Mouse (Mus musculus) thymus, postnatal 10 days (tissue): ENCODE measurements around the gene Kazn.

ENCODE experiments used
- DNase-seq, 2 experiments: peaks; one replicate each; pipeline ENCODE4 v3.0.0; 2021; ENCODE audit warnings: low spot score in 2 of 2

Gene Kazn

GRCm38 (mm10) chr4:142164386-142164785 is 74.8 kb downstream of the Kazn start:
- DNase-seq, result no peak

GRCm38 (mm10) chr4:142163862-142164261 is 75.3 kb downstream of the Kazn start:
- no peak for DNase-seq

- DNase-seq, result no peak
Observed at GRCm38 (mm10) chr4:142162729-142163128, 76.5 kb downstream of the Kazn start.

GRCm38 (mm10) chr4:142162102-142162501 is 77.1 kb downstream of the Kazn start:
- no peak for DNase-seq

- no peak for DNase-seq
Observed at GRCm38 (mm10) chr4:142160041-142160440, 79.2 kb downstream of the Kazn start.

GRCm38 (mm10) chr4:142156506-142156905 is 82.7 kb downstream of the Kazn start:
- no peak for DNase-seq

GRCm38 (mm10) chr4:142154246-142154645 is 85.0 kb downstream of the Kazn start:
- no peak for DNase-seq

GRCm38 (mm10) chr4:142153526-142153925 is 85.7 kb downstream of the Kazn start:
- peak; percentile 57 to 84 for DNase-seq

- DNase-seq, result no peak
Observed at GRCm38 (mm10) chr4:142152733-142153422, 86.3 kb downstream of the Kazn start.

GRCm38 (mm10) chr4:142150086-142150485 is 89.1 kb downstream of the Kazn start:
- DNase-seq, result no peak

- DNase-seq, result no peak
Observed at GRCm38 (mm10) chr4:142149202-142149601, 90.0 kb downstream of the Kazn start.

GRCm38 (mm10) chr4:142147671-142148070 is 91.5 kb downstream of the Kazn start:
- DNase-seq, result no peak

GRCm38 (mm10) chr4:142144096-142144495 is 95.1 kb downstream of the Kazn start:
- peak in 1 of 2 experiments; percentile 21 for DNase-seq

- no peak for DNase-seq
Observed at GRCm38 (mm10) chr4:142143290-142143689, 95.9 kb downstream of the Kazn start.

- DNase-seq, result no peak
Observed at GRCm38 (mm10) chr4:142139729-142140128, 99.5 kb downstream of the Kazn start.

- no peak for DNase-seq
Observed at GRCm38 (mm10) chr4:142138356-142139099, 100.7 kb downstream of the Kazn start.

- DNase-seq, result no peak
Observed at GRCm38 (mm10) chr4:142136766-142137503, 102.3 kb downstream of the Kazn start.

GRCm38 (mm10) chr4:142135515-142135914 is 103.7 kb downstream of the Kazn start:
- no peak for DNase-seq

- DNase-seq, result no peak
Observed at GRCm38 (mm10) chr4:142130162-142130561, 109.0 kb downstream of the Kazn start.

GRCm38 (mm10) chr4:142127275-142127788 is 111.9 kb downstream of the Kazn start:
- DNase-seq, result no peak

GRCm38 (mm10) chr4:142126641-142127274 is 112.4 kb downstream of the Kazn start:
- no peak for DNase-seq

GRCm38 (mm10) chr4:142121164-142121563 is 118.0 kb downstream of the Kazn start:
- DNase-seq, result no peak
